Mouse (Mus musculus) heart, postnatal 0 days (tissue): ENCODE measurements around the gene Dhx58.

Experiments used
- CTCF ChIP-seq: IDR thresholded peaks from 2 replicates; pipeline ENCODE4 v1.5.1; 2016; ENCODE audit warnings: antibody characterized with exemption, control low read depth, low read depth
- EP300 ChIP-seq: IDR thresholded peaks from 2 replicates; pipeline ENCODE4 v1.6.1; 2016; ENCODE audit warnings: antibody characterized with exemption, low read depth

GRCm38 (mm10) chr11:100697921-100698320 is 6.2 kb downstream of the Dhx58 start:
- no peak for TF ChIP-seq CTCF
- no peak for TF ChIP-seq EP300
